Mouse (Mus musculus): ENCODE data around the gene Ttc28. TPM values are rescaled to one million over a fixed set of nuclear protein-coding genes. Genes with fewer than 3 reads are reported as not detected.
"Not testable (repeated sequence)": the region's sequence is repeated elsewhere in the genome, so short reads cannot be mapped to it uniquely, and the experiment has no call there.

Ttc28 gene
- polyA plus RNA-seq, 1 experiment from 2014 or later, result 4.2 TPM

DNA sequence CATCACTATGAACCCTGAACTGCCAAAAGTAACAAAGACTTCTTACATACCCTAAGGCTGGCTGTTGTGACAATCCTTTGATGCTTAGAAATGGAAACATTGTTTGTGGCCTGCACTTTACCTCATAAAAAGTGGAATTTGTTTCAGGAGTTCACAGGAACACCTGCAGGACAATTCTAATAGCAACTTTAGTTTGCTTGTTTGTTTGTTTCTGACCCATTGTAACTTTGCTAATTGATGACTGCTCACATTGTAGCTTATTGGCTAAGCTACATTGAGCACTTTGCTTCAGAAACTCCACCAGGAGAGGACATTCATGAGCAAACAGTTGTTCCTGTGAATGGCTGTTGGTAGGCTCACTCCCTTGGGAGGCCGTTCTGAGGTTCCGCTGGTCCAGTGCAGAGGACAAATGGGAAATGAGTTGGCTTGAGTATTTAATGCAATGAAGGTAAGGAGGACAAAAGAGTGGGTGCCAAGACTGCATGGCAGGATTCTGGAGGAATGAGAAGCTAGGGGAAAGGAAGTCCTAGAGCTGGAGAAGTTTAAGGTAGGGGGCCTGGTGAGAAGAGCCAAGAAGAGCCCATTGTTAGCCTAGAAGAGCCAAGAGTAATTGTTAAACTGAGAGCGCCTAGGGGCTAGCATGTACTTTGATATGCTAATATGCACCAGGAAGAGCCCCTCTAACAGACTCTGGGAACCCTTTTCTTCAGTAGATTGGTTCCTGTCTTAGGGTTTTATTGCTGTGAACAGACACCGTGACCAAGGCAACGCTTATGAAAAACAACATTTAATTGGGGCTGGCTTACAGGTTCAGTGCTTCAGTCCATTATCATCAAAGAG is 1.7 kb upstream of the Ttc28 start:
- WGBS, result 87% methylated on average over 5 of the region's 5 CpGs
- no peak overlapping the region for H3K9ac ChIP-seq (ENCODE audit: low read depth, low read length)

DNA sequence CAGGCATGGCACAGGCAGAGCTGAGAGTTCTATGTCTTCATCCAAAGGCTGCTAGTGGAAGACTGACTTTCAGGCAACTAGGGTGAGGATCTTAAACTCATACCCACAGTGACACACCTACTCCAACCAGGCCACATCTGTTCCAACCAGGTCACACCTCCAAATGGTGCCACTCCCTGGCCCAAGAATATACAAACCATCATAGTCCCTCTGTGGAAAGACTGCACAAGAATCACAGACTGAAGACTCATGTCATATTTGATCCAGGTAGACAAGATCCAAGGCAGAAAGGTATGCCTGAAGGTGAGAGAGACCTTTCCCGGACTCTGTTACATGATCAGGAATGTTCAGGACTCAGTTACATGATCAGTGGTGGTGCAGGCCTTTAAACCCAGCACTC is 1.1 kb upstream of the Ttc28 start:
- H3K4me2 ChIP-seq (ENCODE audit: low read depth, low read length); H3K4me3 ChIP-seq (ENCODE audit: low read length); H3K9me3 ChIP-seq (ENCODE audit: control insufficient read depth, low read length); ATAC-seq; H3K4me1 ChIP-seq (ENCODE audit: control insufficient read depth, insufficient read depth, low read length); H3K9ac ChIP-seq (ENCODE audit: low read depth, low read length); H3K27me3 ChIP-seq (replicated peaks; ENCODE audit: control insufficient read depth, insufficient read depth, low read length); H3K36me3 ChIP-seq (ENCODE audit: control insufficient read depth, insufficient read depth, low read length); H3K27ac ChIP-seq (ENCODE audit: low read length): not testable (repeated sequence)
- WGBS, result 88% methylated on average over 1 of the region's 1 CpGs

More for the DNA sequence above, 1.7 kb upstream of the Ttc28 start:
- H3K4me2 ChIP-seq (ENCODE audit: low read depth, low read length), result no peak overlapping the region
- no peaks in the 10 kb centered on the region for H3K9me3 ChIP-seq (ENCODE audit: control insufficient read depth, low read length)
- H3K36me3 ChIP-seq (ENCODE audit: control insufficient read depth, insufficient read depth, low read length), result no peaks in the 10 kb centered on the region
- no peak for ATAC-seq
- peaks cover 9% of the 10 kb centered on the region; the same call in 1 of the 2 replicates for H3K4me1 ChIP-seq (ENCODE audit: control insufficient read depth, insufficient read depth, low read length)
- H3K27ac ChIP-seq (ENCODE audit: low read length), result no peak overlapping the region
- H3K4me3 ChIP-seq (ENCODE audit: low read length), result no peak overlapping the region
- no peaks in the 10 kb centered on the region for H3K27me3 ChIP-seq (replicated peaks; ENCODE audit: control insufficient read depth, insufficient read depth, low read length)

DNA sequence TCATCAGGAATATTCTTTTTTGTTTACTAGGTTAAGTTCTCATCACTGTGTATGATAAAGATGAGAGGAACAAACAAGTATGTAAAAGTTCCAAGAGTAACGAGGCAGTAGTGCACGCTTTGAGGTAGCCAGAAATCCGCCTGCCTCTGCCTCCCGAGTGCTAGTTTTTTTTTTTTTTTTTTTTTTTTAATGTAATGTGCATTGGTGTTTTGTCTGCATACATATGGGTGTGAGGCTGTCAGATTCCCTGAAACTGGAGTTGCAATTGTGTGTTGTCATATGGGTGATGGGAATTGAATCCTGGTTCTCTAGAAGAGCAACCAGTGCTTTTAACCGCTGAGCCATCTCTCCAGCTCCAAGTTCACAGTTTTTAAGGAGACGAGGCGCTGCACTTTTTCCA is 561 bp upstream of the Ttc28 start:
- H3K27me3 ChIP-seq (replicated peaks; ENCODE audit: control insufficient read depth, insufficient read depth, low read length), result no peaks in the 10 kb centered on the region
- WGBS, result 63% methylated on average over 7 of the region's 7 CpGs
- H3K4me1 ChIP-seq (ENCODE audit: control insufficient read depth, insufficient read depth, low read length), result peaks cover 9% of the 10 kb centered on the region; the same call in 1 of the 2 replicates
- no peaks in the 10 kb centered on the region for H3K9me3 ChIP-seq (ENCODE audit: control insufficient read depth, low read length)
- peak overlapping the region; percentile 43 for H3K27ac ChIP-seq (ENCODE audit: low read length)
- peak; percentile 4; the same call in 1 of the 2 replicates for ATAC-seq
- H3K4me2 ChIP-seq (ENCODE audit: low read depth, low read length), result peak overlapping the region; percentile 88
- H3K4me3 ChIP-seq (ENCODE audit: low read length), result peak overlapping the region; percentile 70
- H3K9ac ChIP-seq (ENCODE audit: low read depth, low read length), result peak overlapping the region; percentile 80
- no peaks in the 10 kb centered on the region for H3K36me3 ChIP-seq (ENCODE audit: control insufficient read depth, insufficient read depth, low read length)

DNA sequence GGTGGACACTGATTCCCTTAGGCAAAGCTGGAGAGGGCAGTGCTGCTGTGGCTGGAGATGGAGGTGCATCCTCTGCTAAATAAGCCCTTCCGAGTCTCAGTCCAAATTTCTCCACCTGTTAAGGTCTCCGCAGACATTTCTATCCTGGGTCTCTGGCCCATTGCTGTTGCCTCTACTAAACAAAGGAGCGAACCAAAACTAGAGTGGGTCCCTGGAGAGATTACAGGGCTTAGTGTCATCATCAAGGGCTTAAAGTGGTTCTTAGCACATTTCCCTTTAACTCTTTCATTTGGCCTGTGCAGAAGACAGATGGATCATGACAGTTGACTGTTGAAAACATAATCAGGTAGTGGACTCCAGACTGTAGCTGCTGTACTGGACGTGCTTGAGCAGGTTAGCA is 9.0 kb downstream of the Ttc28 start:
- Histone ChIP-seq H3K36me3 (ENCODE audit: control insufficient read depth, insufficient read depth, low read length) (no peaks in the 10 kb centered on the region), H3K4me2 (ENCODE audit: low read depth, low read length) (no peak overlapping the region), H3K27me3 (replicated peaks; ENCODE audit: control insufficient read depth, insufficient read depth, low read length) (no peaks in the 10 kb centered on the region), H3K9ac (ENCODE audit: low read depth, low read length) (no peak overlapping the region), H3K4me1 (ENCODE audit: control insufficient read depth, insufficient read depth, low read length) (no peaks in the 10 kb centered on the region), H3K9me3 (ENCODE audit: control insufficient read depth, low read length) (no peaks in the 10 kb centered on the region), H3K27ac (ENCODE audit: low read length) (no peak overlapping the region), H3K4me3 (ENCODE audit: low read length) (no peak overlapping the region)
- WGBS, result 87% methylated on average over 4 of the region's 4 CpGs
- ATAC-seq, result no peak

DNA sequence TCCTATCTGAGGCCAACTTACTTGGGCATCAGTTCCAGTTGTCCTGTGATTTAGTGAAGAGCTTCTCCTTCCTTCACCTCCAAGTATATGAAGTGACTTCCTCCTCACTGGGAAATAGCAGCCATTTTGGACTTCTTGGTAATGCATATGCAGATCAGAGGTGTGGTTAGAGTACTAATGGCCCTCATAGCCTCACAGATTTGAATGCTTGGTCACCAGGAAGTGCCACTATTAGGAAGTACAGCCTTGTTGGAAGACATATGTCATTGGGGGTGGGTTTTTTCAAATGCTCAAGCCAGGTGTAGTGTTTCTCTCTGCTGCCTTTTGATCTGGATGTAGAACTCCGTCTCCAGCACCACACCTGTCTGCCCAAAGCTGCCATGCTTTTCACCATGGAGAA is 10.3 kb downstream of the Ttc28 start:
- H3K4me3 ChIP-seq (ENCODE audit: low read length), result no peak overlapping the region
- 79% methylated on average over 1 of the region's 1 CpGs for WGBS
- no peaks in the 10 kb centered on the region for H3K27me3 ChIP-seq (replicated peaks; ENCODE audit: control insufficient read depth, insufficient read depth, low read length)
- H3K4me1 ChIP-seq (ENCODE audit: control insufficient read depth, insufficient read depth, low read length), result no peaks in the 10 kb centered on the region
- no peaks in the 10 kb centered on the region for H3K9me3 ChIP-seq (ENCODE audit: control insufficient read depth, low read length)
- H3K36me3 ChIP-seq (ENCODE audit: control insufficient read depth, insufficient read depth, low read length), result no peaks in the 10 kb centered on the region
- no peak overlapping the region for H3K4me2 ChIP-seq (ENCODE audit: low read depth, low read length)
- H3K27ac ChIP-seq (ENCODE audit: low read length), result no peak overlapping the region
- no peak for ATAC-seq
- no peak overlapping the region for H3K9ac ChIP-seq (ENCODE audit: low read depth, low read length)

DNA sequence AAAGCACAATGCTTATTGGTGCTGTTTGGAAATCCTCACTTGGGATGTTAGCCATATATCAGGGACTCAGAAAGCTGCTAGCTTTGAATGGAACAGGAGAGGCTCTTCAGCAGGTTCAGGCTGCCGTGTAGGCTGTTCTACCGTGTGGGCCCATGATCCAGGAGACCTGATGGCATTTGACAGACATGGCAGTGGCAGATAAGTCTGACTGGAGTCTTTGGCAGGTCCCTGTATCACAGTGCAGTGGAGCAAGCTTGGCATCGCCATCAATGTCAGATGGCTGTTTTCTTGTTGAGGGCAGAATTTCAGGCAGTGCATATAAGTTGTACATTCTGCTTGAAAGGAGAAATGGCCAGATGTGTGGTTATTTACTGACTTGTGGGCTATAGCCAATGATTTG is 11.0 kb downstream of the Ttc28 start:
- Histone ChIP-seq H3K9me3 (ENCODE audit: control insufficient read depth, low read length) (no peaks in the 10 kb centered on the region), H3K4me1 (ENCODE audit: control insufficient read depth, insufficient read depth, low read length) (no peaks in the 10 kb centered on the region), H3K27ac (ENCODE audit: low read length) (no peak overlapping the region), H3K4me2 (ENCODE audit: low read depth, low read length) (no peak overlapping the region), H3K9ac (ENCODE audit: low read depth, low read length) (no peak overlapping the region), H3K4me3 (ENCODE audit: low read length) (no peak overlapping the region), H3K27me3 (replicated peaks; ENCODE audit: control insufficient read depth, insufficient read depth, low read length) (no peaks in the 10 kb centered on the region), H3K36me3 (ENCODE audit: control insufficient read depth, insufficient read depth, low read length) (no peaks in the 10 kb centered on the region)
- WGBS, result 91% methylated on average over 3 of the region's 3 CpGs
- ATAC-seq, result no peak

DNA sequence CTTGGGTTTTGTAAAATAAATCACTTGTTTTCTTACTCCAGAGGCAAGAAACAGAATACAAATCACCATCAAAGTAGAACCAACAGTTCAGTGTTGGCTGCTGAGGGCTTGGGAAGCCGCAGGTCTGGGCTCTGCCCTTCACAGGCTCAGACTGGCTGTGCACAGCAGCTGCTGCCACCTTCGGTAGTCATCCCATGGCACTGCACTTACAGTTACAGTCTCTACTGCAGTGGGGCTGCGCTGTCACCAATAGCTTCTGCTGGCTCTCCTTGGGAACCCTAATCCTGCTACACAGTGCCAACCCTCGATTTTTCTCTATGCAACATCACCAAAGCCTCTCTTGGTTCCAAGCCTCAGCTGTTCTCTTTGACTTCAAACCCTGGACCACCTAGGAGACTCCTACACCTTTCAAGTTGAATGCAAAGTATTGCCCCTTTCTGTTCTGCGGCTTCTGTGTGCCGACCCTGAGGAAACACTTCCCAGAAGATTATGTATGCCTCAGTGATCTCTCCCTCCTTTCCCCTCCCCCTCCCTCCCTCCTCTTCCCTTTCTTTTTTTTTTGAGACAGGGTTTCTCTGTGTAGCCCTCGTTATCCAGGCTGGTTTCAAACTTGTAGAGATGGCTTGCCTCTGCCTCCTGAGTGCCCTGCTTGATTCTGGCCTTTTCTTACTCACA is 17.6 kb downstream of the Ttc28 start:
- no peak for ATAC-seq
- no peak overlapping the region for H3K27ac ChIP-seq (ENCODE audit: low read length)
- no peak overlapping the region for H3K4me3 ChIP-seq (ENCODE audit: low read length)
- WGBS, result 58% methylated on average over 7 of the region's 7 CpGs
- H3K36me3 ChIP-seq (ENCODE audit: control insufficient read depth, insufficient read depth, low read length), result no peaks in the 10 kb centered on the region
- H3K4me2 ChIP-seq (ENCODE audit: low read depth, low read length), result no peak overlapping the region
- no peaks in the 10 kb centered on the region for H3K27me3 ChIP-seq (replicated peaks; ENCODE audit: control insufficient read depth, insufficient read depth, low read length)
- no peaks in the 10 kb centered on the region for H3K4me1 ChIP-seq (ENCODE audit: control insufficient read depth, insufficient read depth, low read length)
- no peaks in the 10 kb centered on the region for H3K9me3 ChIP-seq (ENCODE audit: control insufficient read depth, low read length)
- H3K9ac ChIP-seq (ENCODE audit: low read depth, low read length), result no peak overlapping the region

DNA sequence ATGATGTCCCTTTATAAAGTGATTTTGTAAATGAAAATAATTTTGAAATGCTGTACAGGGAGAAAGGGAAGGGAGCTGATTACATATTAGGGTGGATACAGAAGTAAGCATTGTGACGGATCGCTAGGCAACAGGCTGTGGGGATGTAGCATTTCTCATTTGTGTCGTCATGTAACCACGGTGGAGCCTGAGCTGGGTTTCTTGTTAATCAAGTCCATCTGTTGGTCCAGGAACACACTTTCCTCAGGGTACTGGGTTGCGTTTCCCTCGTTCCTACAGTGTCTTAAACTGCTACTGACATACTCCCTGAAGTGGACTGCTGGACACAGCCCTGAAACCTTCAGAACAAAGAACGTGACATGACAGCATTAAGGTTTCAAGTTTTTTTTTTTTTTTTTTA is 18.6 kb downstream of the Ttc28 start:
- no peak overlapping the region for H3K9ac ChIP-seq (ENCODE audit: low read depth, low read length)
- 81% methylated on average over 7 of the region's 7 CpGs for WGBS

DNA sequence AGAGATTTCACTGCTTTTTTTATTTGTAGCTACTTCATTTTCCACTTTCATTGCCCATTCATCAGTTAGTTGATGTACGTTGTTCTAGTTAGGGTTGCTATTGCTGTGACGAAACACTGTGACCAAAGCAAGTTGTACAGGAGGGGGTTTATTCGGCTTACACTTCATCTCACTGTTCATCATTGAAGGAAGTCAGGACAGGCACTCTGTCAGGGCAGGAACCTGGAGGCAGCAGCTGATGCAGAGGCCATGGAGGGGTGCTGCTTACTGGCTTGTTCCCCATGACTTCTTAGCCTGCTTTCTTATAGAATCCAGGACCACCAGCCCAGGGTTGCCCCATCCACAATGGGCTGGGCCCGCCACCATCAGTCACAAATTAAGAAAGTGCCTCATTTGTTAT is 19.2 kb downstream of the Ttc28 start:
- H3K27me3 ChIP-seq (replicated peaks; ENCODE audit: control insufficient read depth, insufficient read depth, low read length), result no peaks in the 10 kb centered on the region
- no peak overlapping the region for H3K27ac ChIP-seq (ENCODE audit: low read length)
- no peaks in the 10 kb centered on the region for H3K9me3 ChIP-seq (ENCODE audit: control insufficient read depth, low read length)
- H3K36me3 ChIP-seq (ENCODE audit: control insufficient read depth, insufficient read depth, low read length), result no peaks in the 10 kb centered on the region
- no peak for ATAC-seq
- H3K4me1 ChIP-seq (ENCODE audit: control insufficient read depth, insufficient read depth, low read length), result no peaks in the 10 kb centered on the region
- 90% methylated on average over 4 of the region's 4 CpGs for WGBS
- H3K4me3 ChIP-seq (ENCODE audit: low read length), result no peak overlapping the region
- H3K9ac ChIP-seq (ENCODE audit: low read depth, low read length), result no peak overlapping the region
- H3K4me2 ChIP-seq (ENCODE audit: low read depth, low read length), result no peak overlapping the region

More for the DNA sequence above, 18.6 kb downstream of the Ttc28 start:
- H3K4me2 ChIP-seq (ENCODE audit: low read depth, low read length), result no peak overlapping the region
- no peak overlapping the region for H3K4me3 ChIP-seq (ENCODE audit: low read length)
- H3K9me3 ChIP-seq (ENCODE audit: control insufficient read depth, low read length), result no peaks in the 10 kb centered on the region
- H3K36me3 ChIP-seq (ENCODE audit: control insufficient read depth, insufficient read depth, low read length), result no peaks in the 10 kb centered on the region
- no peak for ATAC-seq
- no peaks in the 10 kb centered on the region for H3K27me3 ChIP-seq (replicated peaks; ENCODE audit: control insufficient read depth, insufficient read depth, low read length)
- no peaks in the 10 kb centered on the region for H3K4me1 ChIP-seq (ENCODE audit: control insufficient read depth, insufficient read depth, low read length)
- H3K27ac ChIP-seq (ENCODE audit: low read length), result no peak overlapping the region
